Mouse (Mus musculus) neural tube, embryonic 15.5 days (tissue): Measurements from ENCODE around the gene Agt. TPM values are rescaled to one million over a fixed set of nuclear protein-coding genes. Genes with fewer than 3 reads are reported as not detected.

ENCODE experiments used
- ATAC-seq: fragments of 200-750 bp; cut with Nextera tagmentation; 2 replicates; pipeline ENCODE4 v1.8.0; 2017; ENCODE audit warnings: mild to moderate bottlenecking, moderate TSS enrichment, moderate library complexity; ENCODE audit not compliant: low FRiP score
- H3K27ac ChIP-seq: fragments of 300-500 bp; sonication (generic); replicated peaks from 2 replicates; pipeline ENCODE4 v1.5.1; 2015; ENCODE audit warnings: mild to moderate bottlenecking, inconsistent platforms
- H3K27me3 ChIP-seq: fragments of 300-500 bp; sonication (generic); replicated peaks from 2 replicates; pipeline ENCODE4 v1.6.1; 2015; ENCODE audit warnings: inconsistent platforms
- H3K36me3 ChIP-seq: fragments of 300-500 bp; sonication (generic); 2 replicates; pipeline ENCODE4 v1.6.1; 2015; ENCODE audit warnings: inconsistent platforms
- H3K4me1 ChIP-seq: fragments of 300-500 bp; sonication (generic); 2 replicates; pipeline ENCODE4 v1.6.1; 2015; ENCODE audit warnings: inconsistent platforms
- H3K4me2 ChIP-seq: fragments of 300-500 bp; sonication (generic); 2 replicates; pipeline ENCODE4 v1.6.1; 2015; ENCODE audit warnings: inconsistent platforms, mild to moderate bottlenecking, moderate library complexity
- H3K4me3 ChIP-seq: fragments of 300-500 bp; sonication (generic); replicated peaks from 2 replicates; pipeline ENCODE4 v1.5.1; 2015; ENCODE audit warnings: mild to moderate bottlenecking, inconsistent platforms
- H3K9ac ChIP-seq: fragments of 300-500 bp; sonication (generic); replicated peaks from 2 replicates; pipeline ENCODE4 v1.6.1; 2015; ENCODE audit warnings: mild to moderate bottlenecking, inconsistent platforms
- H3K9me3 ChIP-seq: fragments of 300-500 bp; sonication (generic); replicated peaks from 2 replicates; pipeline ENCODE4 v1.6.1; 2016; ENCODE audit warnings: inconsistent platforms
- WGBS: fragments of 180-500 bp; shearing (Covaris S2); methylation state at CpG from one replicate; pipeline ENCODE4 v1.1.7; 2015; ENCODE audit warnings: mixed read lengths; 5-methylcytosine and 5-hydroxymethylcytosine counted together
- polyA plus RNA-seq: library from polyadenylated mRNA; unstranded; fragments of >200 nt; fragmentation: Nextera tagmentation; extraction: Ambion mirVana; gene quantifications from 2 replicates; pipeline ENCODE4 v1.2.1, GENCODE M21; 2015

Agt gene
- polyA plus RNA-seq, 1 experiment from 2014 or later: 1.8 TPM

- no peak overlapping the region for H3K4me2 ChIP-seq
- no peak overlapping the region for H3K4me3 ChIP-seq
- peaks cover 20% of the 10 kb centered on the region for H3K4me1 ChIP-seq
- H3K9ac ChIP-seq: no peak overlapping the region
- no peaks in the 10 kb centered on the region for H3K9me3 ChIP-seq
- no peaks in the 10 kb centered on the region for H3K27me3 ChIP-seq
- H3K27ac ChIP-seq: no peak overlapping the region
- WGBS: 90% methylated on average over 15 of the region's 15 CpGs
- no peak for ATAC-seq
- H3K36me3 ChIP-seq: peaks cover 66% of the 10 kb centered on the region
These were observed 18.4 kb downstream of the Agt start for GRCm38 (mm10) chr8:124551011-124551661.

- Histone ChIP-seq H3K4me1 (peaks cover 18% of the 10 kb centered on the region), H3K9ac (no peak overlapping the region), H3K4me3 (no peak overlapping the region), H3K27ac (peak overlapping the region; percentile 60; the same call in 1 of the 2 replicates), H3K36me3 (peaks cover 95% of the 10 kb centered on the region), H3K4me2 (no peak overlapping the region), H3K9me3 (no peaks in the 10 kb centered on the region), H3K27me3 (no peaks in the 10 kb centered on the region)
- 76% methylated on average over 1 of the region's 1 CpGs for WGBS
- no peak for ATAC-seq
These were observed 21.3 kb downstream of the Agt start for GRCm38 (mm10) chr8:124548187-124548586.

- Histone ChIP-seq H3K4me2 (no peak overlapping the region), H3K4me1 (peaks cover 18% of the 10 kb centered on the region), H3K9ac (no peak overlapping the region), H3K36me3 (peaks cover 97% of the 10 kb centered on the region), H3K4me3 (no peak overlapping the region), H3K9me3 (no peaks in the 10 kb centered on the region), H3K27ac (peak overlapping the region; percentile 60), H3K27me3 (no peaks in the 10 kb centered on the region)
- peak; percentile 85 for ATAC-seq
- WGBS: 29% methylated on average over 11 of the region's 11 CpGs
These were observed 22.2 kb downstream of the Agt start for GRCm38 (mm10) chr8:124547269-124547668.

GRCm38 (mm10) chr8:124546815-124547214, 22.7 kb downstream of the Agt start:
- 77% methylated on average over 7 of the region's 7 CpGs for WGBS
- Histone ChIP-seq H3K27me3 (no peaks in the 10 kb centered on the region), H3K4me2 (no peak overlapping the region), H3K4me1 (peaks cover 18% of the 10 kb centered on the region), H3K27ac (peak overlapping the region; percentile 60), H3K9me3 (no peaks in the 10 kb centered on the region), H3K4me3 (no peak overlapping the region), H3K9ac (no peak overlapping the region), H3K36me3 (peaks cover 97% of the 10 kb centered on the region)
- no peak for ATAC-seq

- H3K9ac ChIP-seq: no peak overlapping the region
- ATAC-seq: no peak
- H3K27me3 ChIP-seq: no peaks in the 10 kb centered on the region
- peaks cover 18% of the 10 kb centered on the region for H3K4me1 ChIP-seq
- H3K4me3 ChIP-seq: no peak overlapping the region
- H3K4me2 ChIP-seq: no peak overlapping the region
- peak overlapping the region; percentile 60 for H3K27ac ChIP-seq
- H3K9me3 ChIP-seq: no peaks in the 10 kb centered on the region
- WGBS: 92% methylated on average over 6 of the region's 6 CpGs
- peaks cover 97% of the 10 kb centered on the region for H3K36me3 ChIP-seq
These were observed 23.1 kb downstream of the Agt start for GRCm38 (mm10) chr8:124546371-124546770.

- WGBS: 93% methylated on average over 5 of the region's 5 CpGs
- ATAC-seq: no peak
- Histone ChIP-seq H3K9ac (no peak overlapping the region), H3K9me3 (no peaks in the 10 kb centered on the region), H3K4me1 (peaks cover 17% of the 10 kb centered on the region), H3K4me2 (no peak overlapping the region), H3K36me3 (peaks cover 97% of the 10 kb centered on the region), H3K4me3 (no peak overlapping the region), H3K27ac (no peak overlapping the region), H3K27me3 (no peaks in the 10 kb centered on the region)
These were observed 26.2 kb downstream of the Agt start for GRCm38 (mm10) chr8:124543272-124543671.

- no peak overlapping the region for H3K4me2 ChIP-seq
- H3K27ac ChIP-seq: no peak overlapping the region
- no peak for ATAC-seq
- peaks cover 95% of the 10 kb centered on the region for H3K36me3 ChIP-seq
- H3K4me1 ChIP-seq: peaks cover 6% of the 10 kb centered on the region; the same call in 1 of the 2 replicates
- H3K9me3 ChIP-seq: no peaks in the 10 kb centered on the region
- no peak overlapping the region for H3K4me3 ChIP-seq
- 99% methylated on average over 4 of the region's 4 CpGs for WGBS
- H3K9ac ChIP-seq: no peak overlapping the region
- H3K27me3 ChIP-seq: no peaks in the 10 kb centered on the region
These were observed 27.5 kb downstream of the Agt start for GRCm38 (mm10) chr8:124542001-124542400.

- Histone ChIP-seq H3K4me1 (no peaks in the 10 kb centered on the region), H3K9ac (no peak overlapping the region), H3K9me3 (no peaks in the 10 kb centered on the region), H3K27ac (no peak overlapping the region), H3K4me3 (no peak overlapping the region), H3K4me2 (no peak overlapping the region), H3K27me3 (no peaks in the 10 kb centered on the region), H3K36me3 (peaks cover 89% of the 10 kb centered on the region)
- 97% methylated on average over 12 of the region's 12 CpGs for WGBS
- ATAC-seq: no peak
These were observed 28.6 kb downstream of the Agt start for GRCm38 (mm10) chr8:124540906-124541305.

- no peak for ATAC-seq
- H3K9ac ChIP-seq: no peak overlapping the region
- H3K9me3 ChIP-seq: no peaks in the 10 kb centered on the region
- H3K4me1 ChIP-seq: no peaks in the 10 kb centered on the region
- H3K4me2 ChIP-seq: no peak overlapping the region
- peaks cover 88% of the 10 kb centered on the region for H3K36me3 ChIP-seq
- WGBS: 92% methylated on average over 5 of the region's 5 CpGs
- H3K4me3 ChIP-seq: no peak overlapping the region
- H3K27ac ChIP-seq: no peak overlapping the region
- no peaks in the 10 kb centered on the region for H3K27me3 ChIP-seq
These were observed 34.1 kb downstream of the Agt start for GRCm38 (mm10) chr8:124535451-124535850.

- ATAC-seq: no peak
- no peaks in the 10 kb centered on the region for H3K27me3 ChIP-seq
- H3K9me3 ChIP-seq: no peaks in the 10 kb centered on the region
- H3K9ac ChIP-seq: no peak overlapping the region
- peaks cover 84% of the 10 kb centered on the region for H3K36me3 ChIP-seq
- no peak overlapping the region for H3K27ac ChIP-seq
- no peak overlapping the region for H3K4me3 ChIP-seq
- H3K4me1 ChIP-seq: no peaks in the 10 kb centered on the region
- 94% methylated on average over 3 of the region's 3 CpGs for WGBS
- no peak overlapping the region for H3K4me2 ChIP-seq
These were observed 36.9 kb downstream of the Agt start for GRCm38 (mm10) chr8:124532626-124533025.

GRCm38 (mm10) chr8:124530996-124531395, 38.5 kb downstream of the Agt start:
- no peak overlapping the region for H3K27ac ChIP-seq
- 89% methylated on average over 4 of the region's 4 CpGs for WGBS
- H3K27me3 ChIP-seq: no peaks in the 10 kb centered on the region
- H3K36me3 ChIP-seq: peaks cover 89% of the 10 kb centered on the region
- no peak overlapping the region for H3K4me2 ChIP-seq
- no peak overlapping the region for H3K4me3 ChIP-seq
- H3K9me3 ChIP-seq: no peaks in the 10 kb centered on the region
- no peaks in the 10 kb centered on the region for H3K4me1 ChIP-seq
- ATAC-seq: no peak
- no peak overlapping the region for H3K9ac ChIP-seq

- no peak for ATAC-seq
- H3K9me3 ChIP-seq: no peaks in the 10 kb centered on the region
- H3K27me3 ChIP-seq: no peaks in the 10 kb centered on the region
- H3K9ac ChIP-seq: no peak overlapping the region
- H3K27ac ChIP-seq: no peak overlapping the region
- H3K4me1 ChIP-seq: no peaks in the 10 kb centered on the region
- H3K4me3 ChIP-seq: no peak overlapping the region
- peaks cover 89% of the 10 kb centered on the region for H3K36me3 ChIP-seq
- H3K4me2 ChIP-seq: no peak overlapping the region
- WGBS: 93% methylated on average over 7 of the region's 7 CpGs
These were observed 39.0 kb downstream of the Agt start for GRCm38 (mm10) chr8:124530556-124530955.
